Mouse (Mus musculus) thymus, postnatal 0 days (tissue): ENCODE measurements around the gene 4930455H04Rik. TPM values are rescaled to one million over a fixed set of nuclear protein-coding genes. Genes with fewer than 3 reads are reported as not detected.

Experiments
- DNase-seq: peaks from one replicate; pipeline ENCODE4 v3.0.0-alpha.2; 2015; ENCODE audit warnings: low spot score
- polyA plus RNA-seq: library from polyadenylated mRNA; unstranded; fragments of >200 nt; fragmentation: Nextera tagmentation; extraction: Ambion mirVana; gene quantifications from 2 replicates; pipeline ENCODE4 v1.2.1, GENCODE M21; 2015

4930455H04Rik gene
- not detected in 2 replicates for polyA plus RNA-seq

DNA sequence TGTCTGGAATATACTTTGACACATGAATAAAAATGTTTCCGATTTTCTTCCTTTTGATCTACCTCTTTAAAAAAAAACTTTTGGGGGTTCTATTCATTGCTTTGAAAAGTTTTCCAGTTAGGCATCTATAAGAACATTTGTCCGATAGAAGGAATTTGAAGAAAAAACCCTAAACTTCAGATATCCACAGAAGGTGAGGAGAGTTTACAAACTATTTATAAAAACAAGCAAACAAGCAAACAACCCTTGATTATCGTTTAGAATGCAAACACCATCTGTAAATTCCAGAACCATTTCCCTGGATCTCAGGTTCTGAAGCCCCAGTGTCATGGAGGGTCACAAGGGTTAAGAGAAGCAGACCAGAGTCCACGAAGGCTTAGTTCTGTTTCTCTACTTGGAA is at the start of gene 4930455H04Rik:
4930455H04Rik (plus strand) TSS at position 301 of the 400 bp plus-strand sequence.
- DNase-seq, result no peak

- DNase-seq, result no peak
Observed at GRCm38 (mm10) chr3:116921535-116921934, 46.5 kb upstream of the 4930455H04Rik start.

GRCm38 (mm10) chr3:116923042-116923441 is 45.0 kb upstream of the 4930455H04Rik start:
- no peak for DNase-seq

GRCm38 (mm10) chr3:116928994-116929393 is 39.1 kb upstream of the 4930455H04Rik start:
- no peak for DNase-seq

DNA sequence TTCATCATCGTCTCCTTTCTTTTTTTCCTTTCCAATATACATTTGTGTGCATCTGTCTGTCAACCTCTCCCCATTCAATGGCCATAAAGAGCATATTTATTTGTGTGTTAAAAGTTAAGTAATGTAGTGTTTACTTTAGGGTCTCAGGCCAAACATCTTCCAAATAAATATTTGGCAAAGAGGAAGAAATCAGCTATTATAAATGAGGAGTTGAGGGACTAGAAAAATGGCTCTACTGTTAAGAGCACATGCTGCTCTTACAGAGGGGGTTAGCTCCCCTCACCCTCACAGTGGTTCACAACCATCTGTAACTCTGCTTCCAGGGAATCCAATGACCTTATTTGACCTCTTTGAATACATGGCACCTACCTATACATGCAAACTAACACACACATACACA is 34.9 kb upstream of the 4930455H04Rik start:
- DNase-seq, result no peak

- no peak for DNase-seq
Observed at GRCm38 (mm10) chr3:116936934-116937691, 31.0 kb upstream of the 4930455H04Rik start.

DNA sequence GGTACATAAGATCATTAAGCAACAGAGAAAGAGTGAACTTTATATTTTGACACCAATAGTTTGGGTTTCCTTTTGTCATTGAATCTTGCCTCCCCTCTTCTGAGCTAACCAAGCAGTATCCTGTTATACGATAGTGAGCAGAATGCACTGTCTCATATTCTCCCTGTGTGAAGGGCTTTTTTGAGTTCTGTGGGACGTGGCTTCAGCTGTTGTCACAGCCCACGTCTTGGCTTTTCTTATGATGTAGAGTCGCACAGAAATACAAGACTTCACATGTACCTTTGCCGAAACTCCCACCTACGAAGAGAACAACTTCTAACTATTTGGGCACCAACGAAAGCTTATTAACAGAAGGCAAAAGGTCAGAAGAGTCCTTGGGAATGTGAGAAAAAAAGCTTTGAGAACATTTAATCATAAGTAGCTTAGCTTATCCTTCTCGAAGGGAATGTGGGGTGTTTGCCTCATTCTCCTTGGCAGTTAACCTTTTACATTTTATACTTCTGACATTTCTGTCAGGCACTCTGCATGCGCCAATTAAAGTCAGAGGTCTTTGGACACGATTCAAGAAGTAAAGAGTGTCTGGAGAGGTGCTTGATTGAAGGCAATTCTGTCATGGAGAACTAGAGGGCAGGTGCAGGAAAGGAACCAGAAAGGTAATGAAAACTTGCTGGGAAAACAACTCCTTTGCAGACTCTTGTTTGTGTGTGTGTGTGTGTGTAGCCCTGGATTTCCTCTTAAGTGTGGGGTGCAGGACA is 27.1 kb upstream of the 4930455H04Rik start:
- no peak for DNase-seq

DNA sequence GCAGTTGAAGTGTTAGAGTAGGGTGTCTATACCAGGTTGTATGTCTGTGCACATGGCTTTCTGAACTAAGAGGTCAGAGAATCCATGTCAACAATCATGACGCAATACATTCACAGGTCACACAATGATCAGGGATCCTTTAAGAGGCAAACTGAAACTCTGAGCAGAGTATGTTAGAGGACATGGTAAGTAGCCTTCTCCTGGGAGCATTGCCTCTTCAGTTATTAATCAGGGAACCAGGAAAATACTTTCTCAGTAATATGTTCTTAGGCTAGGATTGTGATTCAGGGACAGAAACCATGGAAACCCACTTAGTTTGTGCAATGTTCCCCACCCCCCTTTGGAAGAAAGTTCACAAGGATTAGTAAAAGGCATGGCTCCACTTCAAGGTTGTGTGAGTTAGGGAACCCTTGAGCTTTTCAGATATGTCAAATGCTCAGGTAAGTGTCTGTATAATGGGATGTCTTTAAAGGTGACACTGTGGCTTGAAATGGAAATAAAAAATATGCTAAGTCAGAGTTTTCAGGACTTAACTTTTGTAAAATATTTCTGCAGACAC is 26.4 kb upstream of the 4930455H04Rik start:
- DNase-seq, result no peak

DNA sequence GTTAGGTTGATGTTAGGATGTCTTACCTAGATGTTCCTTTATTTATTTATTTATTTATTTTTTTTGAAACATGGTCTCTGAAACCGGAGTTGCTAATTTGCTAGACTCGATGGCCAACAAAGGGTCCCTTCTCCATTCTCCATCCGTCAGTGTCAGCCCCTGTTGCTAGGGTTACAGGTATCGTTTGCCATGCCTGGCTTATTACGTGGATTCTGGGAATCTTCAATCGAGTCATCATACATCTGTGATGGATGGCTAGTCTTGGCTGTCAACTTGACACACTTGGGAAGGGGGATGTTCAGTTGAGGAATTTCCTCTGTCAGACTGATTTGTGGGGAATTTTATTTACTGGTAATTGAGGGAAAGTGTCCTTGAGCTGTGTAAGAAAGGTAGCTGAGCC is 25.3 kb upstream of the 4930455H04Rik start:
- DNase-seq, result no peak

DNA sequence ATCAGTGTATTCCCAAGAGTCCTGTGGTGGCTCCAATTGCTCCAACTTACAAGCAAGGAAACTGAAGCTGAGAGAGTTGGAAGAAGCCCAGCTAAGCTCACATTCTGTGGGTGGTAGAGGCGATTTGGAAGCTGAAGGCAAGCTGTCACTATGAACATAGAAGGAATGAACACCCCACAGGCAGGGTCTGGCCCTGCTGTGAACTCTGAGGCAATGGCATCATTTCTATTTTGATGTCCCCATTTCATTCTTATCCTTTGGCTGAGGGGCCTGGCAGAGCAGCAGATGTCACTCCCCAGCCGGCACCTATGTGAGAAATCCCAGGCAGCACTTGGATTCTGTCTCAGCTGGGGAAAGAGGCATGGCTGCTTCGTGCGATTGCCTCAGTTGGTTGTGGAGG is 24.6 kb upstream of the 4930455H04Rik start:
- DNase-seq, result no peak

GRCm38 (mm10) chr3:116946476-116946875 is 21.6 kb upstream of the 4930455H04Rik start:
- no peak for DNase-seq

DNA sequence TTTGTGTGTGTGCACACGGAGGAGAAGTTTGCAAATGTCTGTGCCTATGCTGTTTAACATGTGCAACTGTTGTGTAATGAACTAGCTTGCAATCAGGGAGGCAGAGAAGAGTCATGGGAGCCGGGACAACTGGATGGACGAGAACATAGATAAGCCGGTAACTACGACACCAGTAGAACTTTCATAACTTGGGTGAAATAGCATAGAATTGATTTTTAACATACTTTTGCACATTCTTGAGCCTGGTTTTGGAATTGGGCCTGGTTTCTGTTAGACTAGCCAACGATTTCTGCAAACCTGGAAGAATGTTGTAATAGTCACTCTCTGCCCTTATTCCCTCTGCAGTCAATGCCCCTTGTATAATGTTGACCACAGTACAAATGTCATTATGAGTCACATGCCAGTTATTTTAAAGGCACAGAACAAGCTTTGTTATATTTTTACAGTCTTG is 17.4 kb upstream of the 4930455H04Rik start:
- DNase-seq, result no peak

- DNase-seq, result no peak
Observed at GRCm38 (mm10) chr3:116951489-116951888, 16.6 kb upstream of the 4930455H04Rik start.

DNA sequence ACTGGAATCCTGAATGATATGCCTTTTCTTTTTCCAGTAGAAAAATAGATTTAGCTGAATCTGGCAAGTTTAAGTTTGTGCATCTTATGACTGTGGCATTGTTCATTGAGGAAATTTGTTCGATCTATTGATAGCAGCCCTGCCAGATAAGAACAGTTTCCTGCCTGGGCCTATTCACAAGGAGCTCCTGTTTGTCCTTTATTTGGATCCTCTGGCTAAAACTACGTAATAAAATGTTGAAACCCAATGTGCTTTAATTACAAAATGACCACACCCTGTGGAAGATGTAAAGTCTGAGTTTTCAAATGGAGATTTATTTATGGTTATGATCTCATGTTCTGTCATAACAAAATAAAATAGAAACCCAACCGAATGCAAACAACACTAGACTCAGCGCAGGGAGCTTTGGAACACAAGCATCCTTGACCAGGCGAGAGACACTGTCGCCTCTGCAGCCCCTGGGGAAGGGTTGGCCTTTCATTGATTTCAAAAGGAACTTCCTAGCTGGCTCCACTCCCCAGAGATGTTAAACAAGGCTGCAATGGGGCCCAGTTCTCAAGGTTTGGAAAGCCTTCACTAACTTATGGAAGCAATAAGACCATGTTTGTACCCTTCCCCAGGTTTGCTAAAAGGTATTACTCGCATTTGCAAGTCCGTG is 15.7 kb upstream of the 4930455H04Rik start:
- no peak for DNase-seq

GRCm38 (mm10) chr3:116953366-116953765 is 14.7 kb upstream of the 4930455H04Rik start:
- no peak for DNase-seq

GRCm38 (mm10) chr3:116955061-116955460 is 13.0 kb upstream of the 4930455H04Rik start:
- no peak for DNase-seq

DNA sequence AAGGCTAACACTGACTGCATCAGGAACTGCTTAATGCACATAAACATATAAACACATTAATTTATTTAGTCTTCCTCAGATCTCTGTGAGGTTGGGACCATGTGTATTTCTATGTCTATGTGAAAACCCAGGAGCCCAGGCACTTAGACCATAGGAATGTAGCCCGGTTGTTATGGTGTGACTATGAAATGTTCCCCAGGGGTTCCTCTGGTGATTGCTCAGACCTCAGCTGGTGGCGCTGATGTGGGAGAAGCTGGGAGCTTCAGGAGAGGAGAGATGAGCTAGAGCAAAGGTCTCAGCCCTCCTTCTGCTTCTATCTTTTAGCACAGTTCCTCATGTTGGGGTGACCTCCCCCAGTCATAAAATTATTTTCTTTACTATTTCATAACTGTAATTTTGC is 7.7 kb upstream of the 4930455H04Rik start:
- no peak for DNase-seq

GRCm38 (mm10) chr3:116961354-116962142 is 6.5 kb upstream of the 4930455H04Rik start:
- DNase-seq, result no peak

GRCm38 (mm10) chr3:116963213-116963612 is 4.9 kb upstream of the 4930455H04Rik start:
- no peak for DNase-seq

GRCm38 (mm10) chr3:116964426-116964825 is 3.6 kb upstream of the 4930455H04Rik start:
- no peak for DNase-seq

- peak; percentile 10 for DNase-seq
Observed at GRCm38 (mm10) chr3:116966225-116966624, 1.8 kb upstream of the 4930455H04Rik start.
